Mouse (Mus musculus): ENCODE measurements at regions not wholly inside any gene's neighbourhood (a gene's known extent, or its start where the extent isn't known, plus 50 kb on each side); places are given as distances from the start of the nearest gene placed in this dataset.

DNA sequence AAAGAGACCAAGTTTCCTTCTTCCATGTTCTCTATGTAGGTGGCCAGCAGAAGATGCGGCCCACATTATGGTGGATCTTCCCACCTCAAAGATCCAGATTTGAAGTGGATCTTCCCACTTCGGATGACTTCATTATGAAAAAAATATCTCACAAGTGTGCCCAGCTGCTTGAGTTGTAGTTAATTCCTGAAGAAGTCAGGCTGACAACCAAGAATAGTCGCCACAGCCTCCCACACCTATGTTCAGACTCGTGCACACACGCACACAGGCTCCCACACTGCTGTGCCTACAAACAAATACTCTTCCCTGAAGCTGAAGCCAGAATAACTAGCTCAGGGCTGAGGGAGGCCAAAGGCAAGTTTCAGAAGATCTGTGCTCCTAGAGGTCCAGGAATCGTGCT lies 119.4 kb downstream of the Olfm1 start:
- TF ChIP-seq CTCF (IDR thresholded peaks at IDR 0.05; ENCODE audit: low read depth) = no peak
- TF ChIP-seq EP300 (IDR thresholded peaks at IDR 0.05; ENCODE audit: low read depth) = no peak
